Mouse (Mus musculus) megakaryocyte, embryonic 14.5 days (primary cell): ENCODE measurements around the gene Rasl2-9.

Source experiments
- FLI1 ChIP-seq: IDR thresholded peaks from 2 replicates; pipeline ENCODE4 v1.6.1; 2012; ENCODE audit warnings: low read length, inconsistent platforms, mixed read lengths
- GATA1 ChIP-seq: IDR thresholded peaks from 3 replicates; pipeline ENCODE4 v1.6.1; 2012; ENCODE audit warnings: mixed read lengths, low read length, inconsistent platforms, borderline replicate concordance

- TF ChIP-seq GATA1 (no peak), FLI1 (no peak)
Observed at GRCm38 (mm10) chr7:5086921-5087440, 38.8 kb downstream of the Rasl2-9 start.
